Mouse (Mus musculus) adrenal gland (tissue): Measurements from ENCODE around the gene Litaf.
"Not testable (repeated sequence)": the region's sequence is repeated elsewhere in the genome, so short reads cannot be mapped to it uniquely, and the experiment has no call there.

Experiments
- intact Hi-C: fragments of 180-260 bp; cut with DNase I; formaldehyde crosslinking; loops from one replicate; pipeline ENCODE4 v1.15.1; 2025

Litaf gene

GRCm38 (mm10) chr16:11024841-11025240 is 41.1 kb downstream of the Litaf start:
- intact Hi-C loops = no loop called here

DNA sequence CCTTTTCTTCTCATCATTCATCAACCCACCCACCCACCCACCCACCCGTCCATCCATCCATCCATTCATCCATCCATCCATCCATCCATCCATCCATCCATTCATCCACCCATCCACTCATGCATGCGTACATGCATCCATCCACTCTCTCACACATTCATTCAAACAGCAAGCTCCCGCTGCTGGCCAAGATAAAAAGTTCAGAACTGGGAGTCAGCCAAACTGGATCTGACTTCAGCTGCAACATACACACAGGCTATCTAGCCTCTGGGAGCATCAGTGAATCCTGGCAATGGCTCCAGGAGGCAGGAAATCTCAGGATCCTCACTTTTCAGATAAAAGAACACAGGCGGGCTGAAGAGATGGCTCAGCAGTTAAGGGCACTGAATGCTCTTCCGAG is 42.3 kb downstream of the Litaf start:
- intact Hi-C loops = no loop called here

DNA sequence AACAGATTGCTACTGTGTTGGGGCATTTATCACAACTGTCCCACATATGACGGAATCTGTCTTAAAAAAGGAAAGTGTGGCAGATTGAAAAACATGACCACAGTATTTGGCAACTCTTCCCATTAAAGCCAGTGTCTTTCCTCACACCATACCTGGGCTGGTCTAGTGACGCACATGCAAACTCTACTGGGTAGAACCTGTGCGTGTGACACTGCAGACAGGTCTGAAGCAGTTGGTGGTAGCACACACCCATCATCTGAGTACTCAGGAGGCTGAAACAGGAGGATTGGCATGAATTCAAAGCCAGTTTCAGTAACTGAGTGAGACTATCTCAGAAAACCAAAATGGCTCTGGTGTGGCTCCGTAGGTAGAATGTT is 43.9 kb downstream of the Litaf start:
- intact Hi-C loops = no loop called here

- intact Hi-C loops = no loop called here
Observed at GRCm38 (mm10) chr16:11021403-11022112, 44.4 kb downstream of the Litaf start.

DNA sequence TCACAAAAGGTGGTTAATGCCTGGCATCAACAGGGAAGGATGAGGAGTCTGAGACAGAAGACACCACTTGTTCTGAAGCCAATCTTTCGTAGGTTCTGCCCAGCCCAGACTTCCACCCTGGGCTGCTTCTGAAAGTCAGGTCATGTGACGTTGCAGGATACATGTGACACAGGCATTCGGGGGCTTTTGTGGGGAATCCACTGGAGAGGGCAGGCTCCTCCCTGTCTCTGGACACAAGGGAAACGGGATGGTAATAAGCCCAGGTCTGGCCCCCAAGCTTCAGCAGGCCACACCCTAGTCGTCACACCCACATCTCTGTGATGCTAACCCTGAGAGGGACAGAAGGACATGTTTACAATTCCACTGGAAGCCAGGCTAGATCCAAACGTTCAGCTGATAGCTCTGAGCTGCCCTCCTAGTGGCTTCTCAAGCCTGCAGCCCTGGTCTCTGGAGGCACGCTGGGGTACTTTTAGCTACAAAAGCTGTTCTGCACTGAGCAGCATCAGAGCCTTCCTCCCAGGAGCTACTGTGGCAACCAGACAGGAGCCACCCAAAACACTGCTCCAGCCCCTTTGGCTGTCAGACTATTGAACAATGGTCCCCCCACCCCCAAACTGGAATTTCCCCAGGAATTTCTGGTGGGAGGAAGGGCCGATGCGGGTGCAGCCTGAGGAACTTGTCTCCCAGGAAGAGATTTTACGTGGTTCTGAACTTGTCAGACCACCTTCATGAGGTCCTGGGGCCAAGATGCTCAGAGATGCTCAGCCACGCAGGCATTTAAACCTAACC is 48.0 kb downstream of the Litaf start:
- intact Hi-C loops = no loop called here

DNA sequence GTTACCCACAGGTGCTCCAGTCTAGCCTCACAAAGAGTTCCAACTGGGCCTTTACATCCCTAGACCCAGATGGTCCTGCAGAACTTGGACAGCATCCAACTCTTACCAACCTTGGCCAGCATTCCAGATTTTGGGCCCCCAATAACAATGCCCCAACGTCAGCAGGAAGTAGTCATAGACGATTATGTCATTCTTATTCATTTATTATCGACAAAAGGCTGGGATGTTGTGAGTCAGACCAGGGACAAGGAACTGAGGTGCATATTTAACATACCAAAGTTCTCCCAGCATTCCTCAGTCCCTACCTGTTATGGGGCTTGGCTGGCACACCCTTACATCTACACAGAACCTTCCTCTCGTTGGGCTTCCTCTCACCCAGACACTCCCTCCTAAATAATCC is 49.6 kb downstream of the Litaf start:
- intact Hi-C loops = no loop called here

- intact Hi-C loops = no loop called here
Observed at GRCm38 (mm10) chr16:11014407-11014806, 51.5 kb downstream of the Litaf start.

GRCm38 (mm10) chr16:11013464-11014147 is 52.4 kb downstream of the Litaf start:
- intact Hi-C loops = not testable (repeated sequence)

- intact Hi-C loops = no loop called here
Observed at GRCm38 (mm10) chr16:11012571-11013463, 53.1 kb downstream of the Litaf start.

DNA sequence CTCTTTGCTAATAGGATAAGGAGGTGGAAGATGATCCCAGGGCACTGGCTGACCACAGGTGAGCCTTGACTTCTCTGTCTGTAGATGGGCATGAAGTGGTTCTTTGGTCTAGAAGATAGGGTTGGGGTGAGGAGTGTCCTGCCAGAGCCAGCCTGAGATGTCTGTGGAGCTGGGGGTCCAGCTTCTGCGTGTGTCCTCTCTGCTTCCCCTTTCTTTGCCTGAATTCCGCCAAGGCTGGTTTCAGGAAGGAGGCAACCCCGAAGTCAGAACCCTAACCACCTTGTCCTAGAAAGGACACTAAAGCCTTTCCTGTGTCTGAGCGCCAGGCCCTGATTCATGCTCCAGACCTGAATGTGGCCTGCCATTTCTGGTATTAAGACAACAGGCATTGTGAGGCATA is 54.0 kb downstream of the Litaf start:
- intact Hi-C loops = no loop called here

GRCm38 (mm10) chr16:11011206-11011605 is 54.8 kb downstream of the Litaf start:
- intact Hi-C loops = no loop called here

DNA sequence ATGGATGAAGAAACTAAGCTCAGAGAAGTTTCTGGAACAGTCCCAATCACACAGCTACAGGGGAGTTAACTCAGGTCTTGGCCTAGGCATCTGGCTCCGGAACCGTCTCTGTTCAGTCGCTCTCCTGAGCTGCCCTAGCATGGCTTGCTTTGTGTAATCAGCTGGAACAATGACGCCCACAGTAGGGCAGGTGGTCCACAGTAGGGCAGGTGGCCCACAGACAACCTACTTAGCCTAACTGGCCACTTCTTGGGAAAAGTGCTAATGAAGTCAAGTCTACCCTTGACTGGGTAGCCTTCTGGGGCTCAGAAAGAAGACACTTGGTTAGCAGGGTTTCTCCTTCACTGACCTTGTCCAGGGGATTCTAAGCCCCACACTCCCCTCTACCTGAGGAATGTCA is 55.7 kb downstream of the Litaf start:
- intact Hi-C loops = no loop called here

GRCm38 (mm10) chr16:11008162-11008991 is 57.6 kb downstream of the Litaf start:
- intact Hi-C loops = no loop called here

DNA sequence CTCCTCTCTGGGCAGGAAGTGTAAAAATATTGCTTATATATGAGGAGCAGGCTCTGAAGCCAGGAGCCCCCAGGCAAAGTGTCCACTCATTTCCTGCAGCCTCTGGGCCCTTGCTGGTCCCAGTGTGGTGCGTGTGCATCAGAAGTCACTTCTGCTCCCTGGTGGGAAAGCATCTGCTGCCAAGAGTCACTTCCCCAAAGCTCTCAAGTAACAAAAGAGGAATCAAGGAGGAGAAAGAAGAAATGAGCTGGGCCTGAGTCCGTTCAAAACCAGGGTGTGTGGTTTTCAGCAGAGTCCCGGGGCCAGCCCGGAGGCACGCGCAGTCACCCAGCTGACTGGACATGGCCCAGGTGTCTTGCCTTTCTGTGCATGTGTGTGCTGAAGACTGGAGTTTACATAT is 59.9 kb downstream of the Litaf start:
- intact Hi-C loops = no loop called here

DNA sequence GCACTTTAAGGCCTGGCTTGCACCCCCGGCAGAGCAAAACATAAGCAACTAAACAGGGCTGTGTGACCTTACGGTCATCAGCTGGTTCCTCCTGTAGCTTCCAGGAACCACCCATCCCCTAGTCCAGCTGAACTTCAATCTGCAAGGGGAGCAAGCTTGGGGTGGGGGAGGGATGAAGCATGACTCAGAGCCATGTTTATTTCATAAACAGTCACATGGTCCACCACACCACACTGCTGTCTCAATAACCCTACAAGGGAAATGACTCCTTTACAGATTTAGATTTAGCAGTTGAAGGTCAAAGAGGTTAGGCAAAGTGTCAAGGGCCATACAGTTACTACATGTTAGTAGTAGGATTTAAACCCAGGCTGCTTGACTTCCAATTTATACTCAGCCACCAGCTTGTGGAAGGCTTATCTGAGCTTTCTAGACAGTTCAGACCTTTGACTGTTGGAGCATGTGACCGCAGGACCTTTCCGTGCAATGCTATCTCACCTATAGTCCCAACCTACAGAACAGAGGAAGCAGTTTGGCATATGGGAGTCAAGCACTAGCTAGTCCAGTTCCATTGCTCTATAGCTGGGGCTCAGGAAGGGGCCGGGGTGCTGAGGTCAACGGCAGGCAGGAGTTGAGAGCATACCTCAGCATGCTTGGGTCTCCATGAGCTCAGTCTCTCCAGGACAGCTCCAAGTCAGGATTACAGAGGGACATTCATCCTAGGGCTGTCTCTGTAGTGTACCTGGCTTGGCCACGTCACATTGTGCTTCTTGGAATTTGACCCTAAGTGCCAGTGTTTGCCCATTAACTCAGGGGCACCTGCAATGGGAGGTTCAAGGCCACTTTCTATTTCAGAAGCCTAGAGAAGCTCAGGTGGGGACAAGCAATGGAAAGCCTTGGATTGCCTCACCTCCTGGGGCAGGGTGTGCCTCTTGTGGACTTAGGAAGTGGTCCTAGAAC is 64.0 kb downstream of the Litaf start:
- intact Hi-C loops = no loop called here

DNA sequence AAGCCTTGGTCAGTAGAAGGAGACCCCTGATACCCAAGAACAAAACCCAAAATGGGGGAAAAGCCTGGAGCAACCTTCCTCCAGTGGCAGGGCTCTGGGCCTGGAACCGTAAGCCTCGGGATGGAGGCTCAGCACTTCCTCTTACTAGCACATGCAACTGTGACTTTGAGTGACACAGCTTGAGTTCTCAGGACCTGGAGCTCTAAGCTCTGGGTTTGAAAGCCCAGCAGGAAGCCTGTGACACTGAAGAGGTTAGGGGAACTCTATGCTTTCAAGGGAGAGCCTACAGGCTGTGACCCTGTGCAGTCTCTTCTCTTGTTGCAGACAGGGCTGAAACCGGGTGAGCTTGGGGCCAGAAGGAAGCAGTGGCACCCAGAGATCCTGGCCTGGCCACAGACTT is 66.1 kb downstream of the Litaf start:
- intact Hi-C loops = no loop called here

DNA sequence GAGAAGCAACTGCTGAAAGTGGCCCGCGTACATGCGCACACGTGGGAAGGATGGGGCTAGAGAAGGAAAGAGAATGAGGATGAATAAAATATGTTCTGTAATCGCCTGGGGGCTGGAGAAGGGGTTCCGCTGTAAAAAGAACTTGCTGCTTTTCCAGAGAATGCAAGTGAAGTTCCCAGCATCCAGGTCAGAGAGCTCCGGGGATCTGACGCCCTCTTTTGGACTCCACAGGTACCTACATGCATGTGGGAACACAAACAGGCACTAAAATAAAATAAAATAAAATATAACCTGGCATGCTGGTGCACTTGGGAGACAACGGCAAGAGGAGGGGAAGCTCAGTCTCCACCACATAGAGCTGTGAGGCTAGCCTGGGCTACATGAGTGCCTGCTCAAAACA is 67.7 kb downstream of the Litaf start:
- intact Hi-C loops = no loop called here

DNA sequence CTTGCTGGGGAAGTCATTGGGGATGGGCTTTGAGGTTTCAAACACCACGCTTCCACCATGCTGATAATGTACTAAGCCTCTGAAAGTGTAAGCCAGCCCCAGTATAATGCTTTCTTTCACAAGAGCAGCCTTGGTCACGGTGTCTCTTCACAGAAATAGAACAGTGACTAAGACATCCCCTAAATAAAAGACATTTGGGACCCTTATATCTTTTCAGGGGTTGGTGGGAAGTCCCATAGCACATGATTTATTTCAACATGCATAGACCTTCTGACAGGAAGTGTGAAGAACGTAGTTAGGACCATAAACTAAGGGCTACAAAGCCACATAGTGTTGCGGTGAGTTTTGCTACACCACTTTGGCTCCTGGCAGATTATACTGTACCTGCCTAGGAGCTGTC is 69.4 kb downstream of the Litaf start:
- intact Hi-C loops = no loop called here

- intact Hi-C loops = no loop called here
Observed at GRCm38 (mm10) chr16:10993032-10993744, 72.8 kb downstream of the Litaf start.
